Mouse (Mus musculus): ENCODE measurements around the gene Thsd7a.

Gene Thsd7a

DNA sequence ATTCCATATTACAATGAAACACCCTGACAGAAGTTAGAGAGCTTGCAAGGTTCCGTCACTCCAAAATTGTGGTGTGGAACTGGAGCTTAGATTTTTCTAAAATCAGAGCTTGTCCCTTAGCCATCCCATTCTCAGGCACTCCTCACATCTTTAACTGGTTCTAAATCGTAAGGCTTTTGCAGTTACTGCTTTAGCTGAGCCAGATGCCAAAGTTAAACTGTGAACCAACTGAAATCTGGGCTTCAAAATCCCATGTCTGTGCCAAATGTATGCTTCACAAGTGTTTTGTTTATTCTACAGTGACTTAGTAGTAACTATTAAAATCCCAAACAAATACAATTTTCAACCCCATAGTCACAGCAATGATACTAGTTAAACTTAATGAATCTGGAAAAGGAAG lies 242.3 kb downstream of the Thsd7a start:
- DNase-seq (ENCODE audit: low read depth in 1 of 2, low spot score in 2 of 2), result no peak

DNA sequence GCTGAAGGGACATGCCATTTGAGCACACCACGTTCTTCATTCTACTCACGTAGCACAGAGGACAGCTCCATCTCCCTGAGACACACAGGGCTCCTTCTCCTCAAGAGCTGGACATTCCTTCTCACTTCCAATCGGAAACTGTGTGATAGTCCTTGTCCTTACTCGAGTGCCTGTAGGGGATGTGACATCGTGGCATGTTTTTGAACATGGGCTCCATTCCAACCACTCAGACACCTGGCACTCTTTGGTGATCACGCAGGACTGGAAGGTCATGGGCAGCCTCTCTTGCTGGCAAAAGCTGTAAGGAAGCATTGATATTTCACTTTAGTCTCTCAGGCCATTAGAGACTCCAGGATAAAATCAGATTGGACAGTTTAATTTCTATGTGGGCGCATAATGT lies 245.3 kb downstream of the Thsd7a start:
- DNase-seq (ENCODE audit: low read depth in 1 of 2, low spot score in 2 of 2), result no peak

GRCm38 (mm10) chr6:12500888-12501287 lies 248.3 kb downstream of the Thsd7a start:
- DNase-seq (ENCODE audit: low read depth in 1 of 2, low spot score in 2 of 2), result no peak

GRCm38 (mm10) chr6:12499866-12500265 lies 249.3 kb downstream of the Thsd7a start:
- no peak for DNase-seq (ENCODE audit: low read depth in 1 of 2, low spot score in 2 of 2)

DNA sequence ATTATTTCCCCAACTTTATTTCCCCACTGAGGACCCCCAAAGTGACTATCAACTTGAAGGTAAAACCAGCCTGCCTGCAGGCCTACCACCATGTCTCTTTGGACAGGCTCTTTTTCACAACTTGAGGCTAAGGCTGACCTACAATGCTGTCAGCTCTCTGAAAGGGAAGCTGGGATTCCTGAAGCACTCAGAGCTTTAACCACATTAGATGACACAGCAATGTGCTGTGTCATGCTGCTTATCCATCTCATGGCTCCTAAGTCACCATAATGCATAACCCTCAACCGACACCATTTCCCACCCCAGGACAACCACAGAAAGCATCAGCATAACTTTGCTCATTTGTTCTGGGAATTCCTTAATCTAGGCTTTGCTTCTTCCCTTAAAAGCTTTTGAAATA lies 255.6 kb downstream of the Thsd7a start:
- no peak for DNase-seq (ENCODE audit: low read depth in 1 of 2, low spot score in 2 of 2)

GRCm38 (mm10) chr6:12488882-12489281 lies 260.3 kb downstream of the Thsd7a start:
- DNase-seq (ENCODE audit: low read depth in 1 of 2, low spot score in 2 of 2), result no peak

- DNase-seq (ENCODE audit: low read depth in 1 of 2, low spot score in 2 of 2), result no peak
Observed at GRCm38 (mm10) chr6:12481527-12482163, 267.6 kb downstream of the Thsd7a start.

DNA sequence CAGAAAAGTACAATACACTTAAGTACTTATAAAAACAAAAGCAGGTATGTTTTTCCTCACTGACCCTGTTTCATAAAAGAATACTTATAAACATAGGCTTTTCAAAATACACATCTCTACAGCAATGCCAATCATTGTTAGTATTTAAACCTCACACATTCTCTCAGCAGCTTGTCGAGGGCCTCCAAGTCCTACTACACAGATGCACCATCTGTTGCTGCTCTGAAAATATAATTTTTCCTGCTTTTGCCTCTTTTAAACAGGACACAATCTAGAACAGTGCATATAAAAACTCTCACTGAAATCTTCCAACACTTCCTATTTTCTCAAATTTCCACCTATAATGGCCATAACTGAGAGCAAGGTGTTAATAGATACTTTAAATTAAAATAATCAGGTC lies 270.9 kb downstream of the Thsd7a start:
- no peak for DNase-seq (ENCODE audit: low read depth in 1 of 2, low spot score in 2 of 2)

- no peak for DNase-seq (ENCODE audit: low read depth in 1 of 2, low spot score in 2 of 2)
Observed at GRCm38 (mm10) chr6:12470935-12471334, 278.3 kb downstream of the Thsd7a start.

DNA sequence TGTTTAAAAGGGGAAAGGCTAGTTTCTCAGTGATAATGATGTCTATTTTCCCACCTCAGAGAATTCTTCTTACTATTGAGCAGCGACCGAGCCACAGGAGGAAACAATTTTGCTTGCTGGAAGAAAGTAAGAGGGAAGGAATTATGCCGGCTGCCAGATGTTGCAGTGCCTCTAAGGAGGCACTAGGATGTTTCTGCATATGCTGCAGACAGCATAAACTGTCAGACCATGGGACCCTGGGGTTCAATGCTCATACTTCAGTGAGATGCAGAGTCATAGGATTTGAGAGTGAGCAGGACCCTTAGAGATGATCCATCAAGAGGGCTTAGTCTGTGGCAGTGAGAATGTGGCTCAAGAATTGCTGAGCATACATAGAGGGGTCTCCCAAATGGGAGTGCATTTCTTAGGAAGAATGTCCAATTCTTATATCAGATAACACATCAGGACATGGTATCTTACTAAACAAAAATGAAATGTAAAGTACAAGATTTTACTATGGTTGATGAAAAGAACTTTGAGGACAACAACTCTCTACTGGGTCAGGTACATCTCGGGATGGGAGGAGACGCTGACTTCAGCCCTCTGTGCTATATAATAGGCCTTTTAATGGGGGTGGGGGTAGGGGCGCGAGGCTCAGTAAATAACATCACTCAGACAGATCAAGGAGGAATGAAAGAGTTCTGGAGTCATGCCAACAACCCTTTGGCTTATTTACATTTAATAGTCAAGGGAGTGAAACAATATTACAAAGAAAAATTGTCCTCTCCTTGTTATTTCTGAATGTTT lies 281.7 kb downstream of the Thsd7a start:
- no peak for DNase-seq (ENCODE audit: low read depth in 1 of 2, low spot score in 2 of 2)

GRCm38 (mm10) chr6:12458841-12459240 lies 290.4 kb downstream of the Thsd7a start:
- no peak for DNase-seq (ENCODE audit: low read depth in 1 of 2, low spot score in 2 of 2)

- DNase-seq (ENCODE audit: low read depth in 1 of 2, low spot score in 2 of 2), result no peak
Observed at GRCm38 (mm10) chr6:12457451-12457850, 291.8 kb downstream of the Thsd7a start.

DNA sequence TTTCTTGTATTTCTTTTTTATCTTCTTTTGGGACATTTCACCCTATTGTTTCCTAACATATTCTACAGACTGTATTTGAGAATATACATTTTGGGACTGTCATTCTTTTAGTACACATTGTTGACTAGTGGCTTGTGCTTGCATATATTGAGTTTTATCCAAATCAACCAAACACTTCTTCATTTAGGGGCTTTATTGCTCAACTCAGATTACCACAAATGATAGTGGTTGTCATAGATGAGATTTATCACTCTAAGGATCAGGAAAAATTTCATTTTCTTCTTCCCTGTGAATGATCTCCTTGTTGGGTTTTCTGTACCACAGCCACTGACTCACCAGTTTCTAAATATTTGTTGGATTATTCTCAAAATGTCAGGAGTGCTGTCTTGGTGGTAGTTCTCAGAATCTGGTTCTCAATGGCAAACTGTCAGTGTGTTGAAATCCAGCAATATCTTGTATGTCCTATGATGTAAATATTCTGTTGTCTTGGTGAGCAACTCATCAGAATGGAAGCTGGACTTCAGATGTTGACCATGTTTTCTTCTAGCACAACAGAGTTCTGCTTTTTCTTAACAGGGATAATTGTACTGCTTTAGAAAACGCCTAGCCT lies 294.2 kb downstream of the Thsd7a start:
- DNase-seq (ENCODE audit: low read depth in 1 of 2, low spot score in 2 of 2), result no peak

GRCm38 (mm10) chr6:12454132-12454531 lies 295.1 kb downstream of the Thsd7a start:
- no peak for DNase-seq (ENCODE audit: low read depth in 1 of 2, low spot score in 2 of 2)

GRCm38 (mm10) chr6:12448851-12449250 lies 300.4 kb downstream of the Thsd7a start:
- no peak for DNase-seq (ENCODE audit: low read depth in 1 of 2, low spot score in 2 of 2)

- no peak for DNase-seq (ENCODE audit: low read depth in 1 of 2, low spot score in 2 of 2)
Observed at GRCm38 (mm10) chr6:12445486-12445885, 303.7 kb downstream of the Thsd7a start.

DNA sequence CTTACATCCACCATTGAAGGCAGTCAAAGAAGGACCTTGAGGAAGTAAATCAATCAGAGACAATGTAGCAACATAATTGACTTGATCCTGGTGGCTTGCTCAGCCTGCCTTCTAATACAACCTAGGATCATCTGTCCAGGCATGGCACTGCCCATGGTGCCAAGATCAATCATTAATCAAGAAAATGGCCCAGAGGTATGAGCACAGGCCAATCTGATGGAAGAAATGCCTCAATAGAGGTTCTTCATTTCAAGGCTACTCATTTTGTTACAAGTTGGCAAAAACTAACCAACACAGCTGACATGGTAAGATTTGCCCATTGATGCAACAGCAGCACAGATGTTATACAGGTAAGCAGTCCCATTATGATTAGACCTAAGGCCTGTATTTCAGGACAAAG lies 309.6 kb downstream of the Thsd7a start:
- DNase-seq (ENCODE audit: low read depth in 1 of 2, low spot score in 2 of 2), result no peak

DNA sequence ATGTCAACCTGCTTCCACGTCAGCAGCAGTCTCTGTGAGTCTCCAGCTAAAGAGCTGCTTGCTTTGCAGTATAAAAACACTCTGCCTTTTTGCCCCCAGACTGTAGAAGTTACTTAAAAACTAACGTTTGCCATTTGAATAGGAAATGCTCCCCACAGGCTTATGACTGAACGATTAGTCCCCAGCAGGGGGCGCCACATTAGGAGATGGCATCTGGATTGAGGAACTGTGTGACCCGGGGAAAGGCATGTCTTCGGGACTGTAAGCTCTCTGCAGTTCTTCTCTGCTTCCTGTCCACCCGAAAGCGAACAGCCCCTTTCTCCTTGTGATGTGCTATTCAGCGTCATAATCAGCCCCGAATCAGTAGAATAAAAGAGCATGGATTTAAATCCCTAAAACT lies 330.1 kb downstream of the Thsd7a start:
- DNase-seq (ENCODE audit: low read depth in 1 of 2, low spot score in 2 of 2), result no peak

DNA sequence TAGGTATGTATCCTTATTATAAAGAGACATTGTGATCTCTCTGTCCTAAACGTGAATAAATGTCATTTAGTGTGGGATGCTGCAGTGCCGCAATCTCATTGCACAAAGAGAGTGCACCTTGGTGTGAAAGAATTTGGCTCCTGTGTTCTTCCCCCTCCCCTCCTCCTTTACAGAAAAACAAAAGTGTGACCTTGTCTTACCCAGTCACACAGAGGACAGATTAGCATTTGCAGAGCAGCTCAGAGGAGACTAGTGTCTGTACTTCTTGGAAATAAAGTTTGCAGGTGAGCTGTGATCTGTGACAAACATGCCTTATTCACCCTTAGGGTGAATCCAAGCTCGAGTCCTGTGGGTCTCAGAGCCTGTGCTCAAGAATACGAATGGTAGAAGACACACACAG lies 332.2 kb downstream of the Thsd7a start:
- DNase-seq (ENCODE audit: low read depth in 1 of 2, low spot score in 2 of 2), result no peak

- no peak for DNase-seq (ENCODE audit: low read depth in 1 of 2, low spot score in 2 of 2)
Observed at GRCm38 (mm10) chr6:12404441-12404840, 344.8 kb downstream of the Thsd7a start.

DNA sequence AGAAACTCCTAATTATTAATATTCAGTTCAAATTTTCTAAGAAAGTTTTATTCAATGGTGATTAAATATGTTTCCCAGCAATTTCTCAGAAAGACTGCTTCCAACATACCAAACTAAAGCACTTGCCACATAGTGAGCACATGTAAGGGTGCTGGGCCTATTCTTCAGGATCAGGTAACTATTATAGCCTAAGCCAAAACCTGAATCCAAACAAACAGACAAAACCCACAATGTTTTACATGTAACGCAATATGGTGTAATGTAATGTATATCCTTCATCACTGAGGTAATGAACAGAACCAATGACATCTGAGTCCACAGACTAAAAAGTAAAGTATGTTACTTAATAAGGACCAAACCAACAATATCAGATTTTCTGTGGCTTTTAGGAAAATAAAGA lies 346.2 kb downstream of the Thsd7a start:
- DNase-seq (ENCODE audit: low read depth in 1 of 2, low spot score in 2 of 2), result no peak

GRCm38 (mm10) chr6:12397776-12398522 lies 351.3 kb downstream of the Thsd7a start:
- no peak for DNase-seq (ENCODE audit: low read depth in 1 of 2, low spot score in 2 of 2)
